Mouse (Mus musculus) erythroblast, embryonic 14.5 days (primary cell): ENCODE results near the gene Vmn1r183. TPM values are rescaled to one million over a fixed set of nuclear protein-coding genes. Genes with fewer than 3 reads are reported as not detected.

ENCODE experiments used
- H3K27me3 ChIP-seq: 2 replicates; pipeline ENCODE4 v1.6.1; 2012; ENCODE audit warnings: inconsistent platforms; ENCODE audit not compliant: control insufficient read depth
- H3K36me3 ChIP-seq: 2 replicates; pipeline ENCODE4 v1.6.1; 2012; ENCODE audit warnings: mild to moderate bottlenecking, inconsistent platforms; ENCODE audit not compliant: control insufficient read depth
- H3K4me1 ChIP-seq: 2 replicates; pipeline ENCODE4 v1.6.1; 2012; ENCODE audit warnings: inconsistent platforms; ENCODE audit not compliant: control insufficient read depth
- H3K4me3 ChIP-seq: replicated peaks from 2 replicates; pipeline ENCODE3; 2012; ENCODE audit warnings: moderate library complexity, mild to moderate bottlenecking, inconsistent platforms
- H3K9me3 ChIP-seq: 2 replicates; pipeline ENCODE4 v1.6.1; 2012; ENCODE audit warnings: low read length, inconsistent platforms, mixed read lengths; ENCODE audit not compliant: control insufficient read depth
- GATA1 ChIP-seq: IDR thresholded peaks from 2 replicates; pipeline ENCODE4 v1.6.1; 2012; ENCODE audit warnings: low read length, inconsistent platforms, mixed read lengths
- TAL1 ChIP-seq: IDR thresholded peaks from 3 replicates; pipeline ENCODE4 v1.6.1; 2012; ENCODE audit warnings: low read length, inconsistent platforms, mixed read lengths
- polyA plus RNA-seq: library from polyadenylated mRNA; stranded (reverse); fragments of >175 nt; gene quantifications from 2 replicates; pipeline ENCODE4 v1.2.3, GENCODE M21; 2012

Vmn1r183 gene
- polyA plus RNA-seq, 1 experiment, result under 0.01 TPM

DNA sequence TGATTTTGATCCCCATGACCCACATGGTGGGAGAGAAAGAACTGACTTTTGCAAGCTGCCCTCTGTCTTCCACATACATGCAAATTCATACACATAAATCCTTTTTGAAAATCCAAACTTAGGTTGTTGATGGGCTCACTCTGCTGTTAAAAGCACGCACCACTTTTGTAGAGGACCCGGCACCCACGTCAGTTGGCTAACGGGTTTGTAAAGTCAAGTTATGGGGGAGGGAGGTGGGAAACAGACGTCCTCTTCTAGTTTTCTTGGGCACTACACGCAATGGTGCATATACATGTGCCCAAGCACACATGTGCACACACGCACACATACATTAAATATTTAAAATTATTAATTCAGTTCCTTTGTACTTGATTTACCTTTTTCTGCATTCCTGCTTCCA, 57.8 kb downstream of the Vmn1r183 start:
- Histone ChIP-seq H3K4me1 (peaks cover 17% of the 10 kb centered on the region), H3K36me3 (peaks cover 36% of the 10 kb centered on the region), H3K27me3 (peaks cover 1% of the 10 kb centered on the region; the same call in 1 of the 2 replicates), H3K9me3 (peaks cover 33% of the 10 kb centered on the region), H3K4me3 (no peak overlapping the region)
- no peak for TF ChIP-seq TAL1
- no peak for TF ChIP-seq GATA1

DNA sequence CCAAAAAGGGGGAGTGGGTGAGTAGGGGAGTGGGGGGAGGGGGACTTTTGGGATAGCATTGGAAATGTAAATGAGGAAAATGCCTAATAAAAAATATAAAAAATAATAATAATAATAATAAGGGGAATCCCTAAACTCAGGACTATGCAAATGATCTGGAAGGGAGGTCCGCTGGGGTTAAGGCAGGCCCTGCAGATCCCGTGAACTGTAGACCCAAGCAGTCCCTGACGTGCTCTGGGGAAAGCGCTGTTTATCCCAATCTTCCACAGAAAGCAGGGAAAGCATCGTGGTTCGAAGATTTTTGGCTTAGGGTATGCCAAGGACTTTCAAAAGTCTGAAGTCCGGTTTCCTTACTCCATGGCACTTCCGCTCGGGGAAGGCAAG, 58.7 kb downstream of the Vmn1r183 start:
- no peaks in the 10 kb centered on the region; the same call in 1 of the 2 replicates for H3K27me3 ChIP-seq
- TF ChIP-seq TAL1 (no peak), GATA1 (no peak)
- peaks cover 24% of the 10 kb centered on the region for H3K9me3 ChIP-seq
- H3K4me3 ChIP-seq, result peak overlapping the region; percentile 70
- H3K36me3 ChIP-seq, result peaks cover 27% of the 10 kb centered on the region
- H3K4me1 ChIP-seq, result peaks cover 21% of the 10 kb centered on the region

DNA sequence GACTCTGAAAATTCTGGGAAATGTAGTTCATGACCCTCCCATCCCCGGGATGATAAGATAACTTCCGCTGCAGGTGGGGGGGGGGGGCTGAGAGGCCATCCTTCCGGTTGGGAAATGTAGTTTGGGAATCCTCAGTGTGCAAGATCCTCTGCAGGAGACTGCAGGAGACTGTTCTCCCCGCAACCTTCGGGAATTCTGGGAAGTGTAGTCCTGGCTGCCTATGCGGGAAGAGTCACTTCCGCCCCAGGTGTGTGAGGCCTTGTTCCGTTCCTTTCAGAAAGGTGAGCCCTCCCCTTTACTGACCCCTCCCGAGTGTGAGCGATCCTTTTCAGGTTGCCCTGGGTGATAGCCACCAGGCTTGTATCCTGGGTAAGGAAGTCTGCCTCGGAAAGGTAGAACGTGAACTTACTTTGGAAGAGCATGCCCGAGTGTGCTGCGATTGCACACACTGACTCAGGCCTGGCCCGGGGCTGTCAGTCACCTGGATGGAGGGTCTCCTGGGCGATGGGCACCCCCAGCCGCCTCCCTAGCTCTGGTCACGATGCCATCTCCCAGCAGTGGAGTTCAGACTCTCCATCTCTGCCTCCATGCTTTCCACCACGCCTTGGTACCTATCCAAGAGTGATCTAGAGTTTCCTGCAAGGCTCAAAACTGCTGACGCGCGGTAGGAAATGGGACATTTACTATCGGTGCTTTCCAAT, 59.3 kb downstream of the Vmn1r183 start, which contains the start of gene Zfp112:
Gene Zfp112, plus strand, starts transcription at position 159 of the 701 bp plus-strand sequence.
- H3K4me1 ChIP-seq, result peaks cover 23% of the 10 kb centered on the region
- peaks cover 21% of the 10 kb centered on the region for H3K36me3 ChIP-seq
- peaks cover 18% of the 10 kb centered on the region for H3K9me3 ChIP-seq
- H3K4me3 ChIP-seq, result peak within 1 kb of the TSS; percentile 70
- no peak for TF ChIP-seq GATA1
- no peak for TF ChIP-seq TAL1
- no peaks in the 10 kb centered on the region for H3K27me3 ChIP-seq

DNA sequence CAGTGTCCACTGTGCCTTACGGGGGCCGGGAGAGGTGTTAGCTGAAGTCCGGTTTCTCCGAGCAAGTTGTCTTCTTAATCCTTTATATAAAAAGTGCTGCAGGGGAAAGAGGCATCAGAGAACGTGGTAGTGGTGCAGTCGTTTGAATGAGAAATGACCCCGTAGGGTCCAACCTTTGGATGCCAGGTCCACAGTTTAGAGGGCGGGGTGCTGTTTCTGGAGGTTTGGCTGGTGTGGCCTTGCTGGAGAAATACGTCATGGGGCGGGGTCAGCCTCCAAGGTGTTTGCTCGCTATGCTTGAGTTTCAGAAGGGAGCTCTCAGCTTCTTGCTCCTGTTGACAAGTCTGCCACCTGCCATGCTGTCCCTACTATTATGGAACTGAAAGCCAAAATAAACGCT, 59.9 kb downstream of the Vmn1r183 start:
- peak overlapping the region; percentile 70 for H3K4me3 ChIP-seq

More for the DNA sequence above, 59.9 kb downstream of the Vmn1r183 start:
- peaks cover 23% of the 10 kb centered on the region for H3K4me1 ChIP-seq
- TF ChIP-seq TAL1 (no peak), GATA1 (no peak)
- no peaks in the 10 kb centered on the region for H3K27me3 ChIP-seq
- peaks cover 14% of the 10 kb centered on the region for H3K36me3 ChIP-seq
- H3K9me3 ChIP-seq, result peaks cover 11% of the 10 kb centered on the region

Other genes with a start within 250 kb of the Vmn1r183 start
- not detected in 2 replicates for gene Vmn1r175, start 242.6 kb upstream of the Vmn1r183 start, polyA plus RNA-seq
- not detected in 2 replicates for gene Vmn1r176, start 215.9 kb upstream of the Vmn1r183 start, polyA plus RNA-seq
- not detected in 2 replicates for gene Vmn1r177, start 186.8 kb upstream of the Vmn1r183 start, polyA plus RNA-seq
- not detected in 2 replicates for gene Vmn1r178, start 161.2 kb upstream of the Vmn1r183 start, polyA plus RNA-seq
- not detected in 2 replicates for gene Vmn1r179, start 126.3 kb upstream of the Vmn1r183 start, polyA plus RNA-seq
- gene Vmn1r180, start 102.6 kb upstream of the Vmn1r183 start, polyA plus RNA-seq, result not detected in 2 replicates
- not detected in 2 replicates for gene Vmn1r181, start 78.6 kb upstream of the Vmn1r183 start, polyA plus RNA-seq
- gene V1rd19, start 51.6 kb upstream of the Vmn1r183 start, polyA plus RNA-seq, result 0.03 TPM in 1 of 2 replicates, not detected in the other
- gene Zfp180, start 28.7 kb downstream of the Vmn1r183 start, polyA plus RNA-seq, result 0.80 and 0.83 TPM in 2 replicates
- gene Zfp112, start 59.1 kb downstream of the Vmn1r183 start, polyA plus RNA-seq, result 0.02 and 0.05 TPM in 2 replicates
- gene Zfp235, start 80.9 kb downstream of the Vmn1r183 start, polyA plus RNA-seq, result 0.04 TPM in 1 of 2 replicates, not detected in the other
- gene Zfp114, start 121.8 kb downstream of the Vmn1r183 start, polyA plus RNA-seq, result not detected in 2 replicates
- 0.01 TPM in 1 of 2 replicates, not detected in the other for gene Zfp111, start 158.2 kb downstream of the Vmn1r183 start, polyA plus RNA-seq
- gene Zfp109, start 184.3 kb downstream of the Vmn1r183 start, polyA plus RNA-seq, result 0.02 TPM in 1 of 2 replicates, not detected in the other
- gene Zfp108, start 201.5 kb downstream of the Vmn1r183 start, polyA plus RNA-seq, result not detected in 2 replicates
- gene Zfp93, start 217.2 kb downstream of the Vmn1r183 start, polyA plus RNA-seq, result not detected in 2 replicates
- gene Zfp61, start 248.0 kb downstream of the Vmn1r183 start, polyA plus RNA-seq, result 0.12 TPM in 1 of 2 replicates, not detected in the other